Mouse (Mus musculus) thymus, postnatal 10 days (tissue): ENCODE results near the gene Gtf3c1.

Experiments used
- DNase-seq, 2 experiments: peaks; one replicate each; pipeline ENCODE4 v3.0.0; 2021; ENCODE audit warnings: low spot score in 2 of 2

Gtf3c1 gene

GRCm38 (mm10) chr7:125620077-125620476, 87.5 kb downstream of the Gtf3c1 start:
- DNase-seq, result no peak

GRCm38 (mm10) chr7:125618016-125618415, 89.6 kb downstream of the Gtf3c1 start:
- no peak for DNase-seq

- DNase-seq, result no peak
Measured at GRCm38 (mm10) chr7:125615453-125615852, 92.1 kb downstream of the Gtf3c1 start.

- DNase-seq, result no peak
Measured at GRCm38 (mm10) chr7:125613579-125613978, 94.0 kb downstream of the Gtf3c1 start.

- DNase-seq, result no peak
Measured at GRCm38 (mm10) chr7:125608183-125608688, 99.3 kb downstream of the Gtf3c1 start.

GRCm38 (mm10) chr7:125607384-125608182, 100.0 kb downstream of the Gtf3c1 start:
- DNase-seq, result peak; percentile 63 to 69

- DNase-seq, result no peak
Measured at GRCm38 (mm10) chr7:125606265-125607164, 101.1 kb downstream of the Gtf3c1 start.

- DNase-seq, result peak; percentile 94 to 95
Measured at GRCm38 (mm10) chr7:125605725-125606139, 101.8 kb downstream of the Gtf3c1 start.

GRCm38 (mm10) chr7:125604362-125605319, 102.9 kb downstream of the Gtf3c1 start:
- no peak for DNase-seq

GRCm38 (mm10) chr7:125603185-125603631, 104.4 kb downstream of the Gtf3c1 start, which contains the start of gene Il21r:
TSS of gene Il21r (plus strand) at chr7:125603429.
- peak; percentile 76 to 77 for DNase-seq

- DNase-seq, result no peak
Measured at GRCm38 (mm10) chr7:125601821-125602448, 105.6 kb downstream of the Gtf3c1 start.

- no peak for DNase-seq
Measured at GRCm38 (mm10) chr7:125601280-125601670, 106.3 kb downstream of the Gtf3c1 start.

- DNase-seq, result no peak
Measured at GRCm38 (mm10) chr7:125600612-125601279, 106.8 kb downstream of the Gtf3c1 start.

- no peak for DNase-seq
Measured at GRCm38 (mm10) chr7:125600136-125600535, 107.4 kb downstream of the Gtf3c1 start.

- no peak for DNase-seq
Measured at GRCm38 (mm10) chr7:125599373-125599973, 108.1 kb downstream of the Gtf3c1 start.

- no peak for DNase-seq
Measured at GRCm38 (mm10) chr7:125597516-125598347, 109.8 kb downstream of the Gtf3c1 start.

GRCm38 (mm10) chr7:125597083-125597482, 110.5 kb downstream of the Gtf3c1 start:
- no peak for DNase-seq

GRCm38 (mm10) chr7:125596406-125596805, 111.2 kb downstream of the Gtf3c1 start:
- no peak for DNase-seq

- DNase-seq, result peak; percentile 60 to 64
Measured at GRCm38 (mm10) chr7:125593831-125594230, 113.7 kb downstream of the Gtf3c1 start.
